Mouse (Mus musculus) ovary, postnatal 10 days (tissue): Measurements from ENCODE around the gene Fuom.

ENCODE experiments used
- DNase-seq: peaks from one replicate; pipeline ENCODE4 v3.0.0; 2022; ENCODE audit warnings: low spot score

Fuom gene

DNA sequence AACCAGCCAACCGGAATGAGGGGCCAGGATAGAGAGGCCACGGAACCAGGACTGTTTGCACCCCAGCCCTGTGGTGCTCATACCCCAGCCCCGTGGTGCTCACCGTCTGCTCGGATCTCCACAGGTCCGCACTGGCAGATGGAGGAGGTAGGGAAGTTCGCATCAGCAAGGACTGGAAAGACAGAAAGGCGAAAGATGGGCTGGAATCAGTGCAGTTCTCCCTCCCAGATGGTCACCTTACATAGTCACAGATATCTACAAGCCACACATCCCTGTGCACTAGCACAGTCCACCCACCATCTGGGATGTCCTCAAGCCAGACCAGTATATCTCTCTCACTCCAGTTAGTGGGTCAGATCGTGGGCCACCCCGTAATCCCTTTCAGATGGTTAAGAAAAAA lies 743 bp downstream of the Fuom start:
- DNase-seq, result no peak

DNA sequence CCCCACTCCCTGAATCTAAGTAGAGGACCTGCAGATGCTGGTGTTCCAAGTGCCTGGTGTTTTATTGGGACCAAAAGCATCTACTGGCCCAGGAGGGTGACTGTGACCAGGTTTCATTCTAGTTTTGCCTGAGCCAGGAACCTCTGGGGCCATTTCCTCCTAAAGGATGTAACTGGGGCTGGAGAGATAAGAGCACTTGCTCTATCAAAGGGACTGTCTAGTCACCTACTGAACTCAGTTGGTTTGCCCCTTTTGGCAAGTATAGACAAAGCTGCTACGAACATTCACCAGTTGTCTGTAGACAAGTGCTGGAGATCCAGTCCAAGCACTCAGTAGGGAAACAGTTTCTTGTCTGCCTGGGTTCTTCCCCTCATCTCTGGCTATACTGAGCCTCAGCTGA lies 3.8 kb downstream of the Fuom start:
- DNase-seq, result no peak

DNA sequence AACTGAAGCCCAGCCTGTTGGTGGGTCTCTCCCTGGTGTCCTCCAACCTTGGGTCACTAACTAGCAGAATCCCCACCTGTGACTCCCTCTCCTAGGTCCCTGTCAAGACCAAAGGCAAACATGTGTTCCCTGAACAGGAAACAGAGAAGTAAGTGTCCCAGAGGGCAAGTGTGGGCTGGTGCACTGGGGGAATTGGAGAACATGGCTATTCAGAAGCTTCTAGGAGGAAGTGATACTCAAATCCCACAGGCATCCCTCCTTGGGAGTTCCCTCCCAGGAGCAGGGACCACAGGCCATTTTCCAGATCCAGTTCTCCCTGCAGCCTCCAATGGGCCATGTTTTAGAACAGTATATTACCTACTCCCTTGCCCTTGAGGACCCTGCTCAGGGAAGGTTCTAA lies 6.2 kb downstream of the Fuom start:
- DNase-seq, result no peak

DNA sequence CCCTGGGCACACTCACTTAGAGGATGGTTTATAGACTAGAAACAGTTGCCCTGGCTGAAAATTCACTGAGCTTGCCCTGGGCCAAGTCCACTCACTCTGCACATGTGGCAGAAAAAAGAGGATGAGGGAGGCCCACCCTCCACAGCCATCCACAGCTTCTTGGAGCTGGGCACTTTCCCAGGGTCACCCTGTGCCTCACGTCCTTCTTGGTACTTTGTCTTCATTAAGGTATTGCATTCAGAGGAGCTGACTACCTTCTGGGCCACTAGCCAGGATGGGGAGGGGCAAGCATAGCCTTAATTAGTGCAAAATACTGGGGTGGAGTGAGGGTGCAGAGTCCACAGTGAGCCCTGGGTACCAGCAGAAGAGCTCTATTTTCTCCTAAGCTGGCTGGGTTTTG lies 6.7 kb downstream of the Fuom start:
- no peak for DNase-seq

DNA sequence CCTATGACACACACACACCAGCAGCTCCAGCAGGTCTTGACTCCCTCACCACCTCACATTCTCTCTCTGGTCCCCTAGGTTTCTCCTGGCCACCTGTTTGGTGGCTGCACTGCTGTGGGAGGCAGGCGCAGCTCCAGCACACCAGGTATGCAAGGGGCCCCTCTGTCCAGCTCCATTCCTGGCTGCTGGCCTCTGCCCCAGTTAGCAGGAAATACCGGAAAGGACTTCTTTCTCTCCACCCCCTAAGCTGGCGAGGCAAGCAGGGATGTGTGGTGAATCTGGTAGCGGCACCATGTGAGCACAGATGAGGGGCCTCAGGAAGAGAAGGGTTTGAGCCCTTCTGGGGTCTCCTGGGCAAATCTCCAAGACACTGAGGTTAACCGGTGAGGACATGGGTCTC lies 7.3 kb downstream of the Fuom start:
- no peak for DNase-seq

DNA sequence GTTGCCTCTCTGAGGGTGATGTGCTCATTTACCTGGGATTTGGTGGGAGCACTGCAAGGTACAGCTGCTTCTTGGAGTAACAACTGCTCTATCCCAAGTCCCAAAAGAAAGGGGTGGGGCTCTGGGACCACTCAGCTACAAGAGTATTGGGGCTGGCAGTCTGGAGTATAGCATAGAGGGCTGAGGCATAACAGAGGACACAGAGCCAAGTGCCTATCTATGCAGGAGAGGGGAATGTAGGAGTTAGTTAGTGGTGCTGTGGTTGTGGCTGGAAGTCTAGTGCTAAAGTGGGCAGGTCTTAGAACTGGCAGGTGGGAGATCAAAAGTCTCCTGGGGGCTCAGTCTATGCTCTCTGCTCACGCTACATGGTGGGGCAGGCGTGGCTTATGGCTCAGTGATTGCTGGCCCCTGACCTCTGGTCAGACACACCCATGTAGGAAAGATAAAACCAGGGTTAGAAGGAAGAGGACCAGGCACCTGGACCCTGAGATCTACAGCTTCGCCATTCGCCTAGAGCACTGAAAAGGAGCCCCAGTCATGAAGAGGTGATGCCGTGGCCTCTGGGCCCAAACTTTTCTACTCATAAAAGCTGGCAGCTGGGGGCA lies 9.2 kb downstream of the Fuom start, which contains the start of gene Prap1:
TSS of gene Prap1 (plus strand) at position 472 of the 605 bp plus-strand sequence.
- DNase-seq, result no peak

DNA sequence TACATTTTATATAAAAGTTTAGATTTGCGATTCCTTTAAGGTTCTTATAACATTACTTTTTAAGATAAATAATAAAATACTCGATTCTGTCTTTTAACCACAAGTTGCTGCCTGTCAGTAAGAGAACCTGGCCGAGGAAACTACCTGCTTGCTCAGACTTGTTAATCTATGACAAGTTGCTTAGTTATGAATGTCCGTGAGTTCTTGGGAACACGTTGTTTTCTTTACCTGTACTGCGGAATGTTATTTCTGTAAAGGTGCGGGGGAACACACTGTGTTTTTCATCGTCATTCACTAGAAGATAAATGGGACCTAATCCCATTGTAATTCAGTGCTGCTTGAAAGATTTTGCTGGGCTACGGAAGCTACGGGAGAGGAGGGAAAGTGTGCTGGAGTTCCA lies 11.6 kb downstream of the Fuom start:
- DNase-seq, result no peak

DNA sequence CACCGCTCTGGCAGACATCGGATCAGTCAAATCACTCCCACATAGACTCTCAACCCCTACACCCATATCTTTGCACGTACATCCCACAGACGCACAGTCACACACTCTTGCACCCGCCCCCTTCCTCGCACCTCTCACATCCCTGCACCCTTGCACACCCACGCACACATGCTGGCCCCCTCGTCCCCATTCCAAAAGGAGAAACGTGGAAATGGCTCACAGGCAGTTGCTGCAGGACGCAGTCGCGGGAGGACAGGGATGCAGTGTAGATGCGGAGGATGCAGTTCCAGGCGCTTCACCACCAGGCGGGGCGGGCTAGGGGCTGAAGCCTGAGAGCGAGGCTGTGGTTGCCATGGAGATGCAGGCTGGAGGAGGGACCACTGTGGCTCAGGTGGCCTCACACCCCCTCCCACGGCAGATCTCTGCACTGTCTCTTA lies 20.0 kb downstream of the Fuom start, which contains the start of gene Caly:
TSS of gene Caly (minus strand) at position 307 of the 437 bp plus-strand sequence.
- no peak for DNase-seq

DNA sequence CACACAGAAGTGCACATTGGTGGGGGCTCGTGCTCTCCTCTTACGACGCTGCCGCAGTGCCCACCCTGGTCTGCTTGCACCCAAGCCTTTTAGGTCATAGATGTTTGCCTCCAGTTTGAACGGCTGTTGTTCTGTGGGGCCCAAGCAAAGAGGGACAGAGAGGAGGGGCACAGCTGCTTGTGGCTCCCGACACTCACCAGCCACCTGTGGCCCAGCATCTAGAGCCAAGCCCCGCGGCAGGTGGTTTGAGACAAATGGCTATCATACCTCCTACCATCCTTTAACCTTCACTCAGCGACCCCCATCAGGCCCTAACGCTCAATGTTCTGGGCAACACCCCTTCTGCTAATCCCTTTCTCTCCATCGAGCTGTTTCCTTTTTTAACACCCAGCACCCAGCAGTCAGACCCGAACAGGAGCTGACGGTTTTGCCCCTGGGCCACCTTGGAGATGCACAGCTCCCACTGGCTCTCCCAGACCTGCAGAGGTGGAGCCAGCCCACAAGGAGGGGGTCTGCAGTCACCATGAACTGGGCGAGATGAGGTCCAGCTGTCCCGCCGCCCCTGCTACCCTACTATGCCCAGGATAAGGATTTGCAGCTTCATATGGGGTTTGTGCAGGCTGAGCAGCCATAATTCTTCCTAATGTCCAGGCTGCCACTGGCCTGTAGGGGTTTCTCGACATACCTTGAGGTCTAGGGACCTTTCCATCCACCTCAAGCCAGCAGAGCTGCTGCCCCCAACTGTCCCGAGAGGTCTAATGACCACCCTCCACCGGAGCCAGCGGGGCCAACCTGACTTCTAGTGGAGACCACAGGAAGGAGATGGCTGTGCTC lies 20.6 kb downstream of the Fuom start:
- no peak for DNase-seq

DNA sequence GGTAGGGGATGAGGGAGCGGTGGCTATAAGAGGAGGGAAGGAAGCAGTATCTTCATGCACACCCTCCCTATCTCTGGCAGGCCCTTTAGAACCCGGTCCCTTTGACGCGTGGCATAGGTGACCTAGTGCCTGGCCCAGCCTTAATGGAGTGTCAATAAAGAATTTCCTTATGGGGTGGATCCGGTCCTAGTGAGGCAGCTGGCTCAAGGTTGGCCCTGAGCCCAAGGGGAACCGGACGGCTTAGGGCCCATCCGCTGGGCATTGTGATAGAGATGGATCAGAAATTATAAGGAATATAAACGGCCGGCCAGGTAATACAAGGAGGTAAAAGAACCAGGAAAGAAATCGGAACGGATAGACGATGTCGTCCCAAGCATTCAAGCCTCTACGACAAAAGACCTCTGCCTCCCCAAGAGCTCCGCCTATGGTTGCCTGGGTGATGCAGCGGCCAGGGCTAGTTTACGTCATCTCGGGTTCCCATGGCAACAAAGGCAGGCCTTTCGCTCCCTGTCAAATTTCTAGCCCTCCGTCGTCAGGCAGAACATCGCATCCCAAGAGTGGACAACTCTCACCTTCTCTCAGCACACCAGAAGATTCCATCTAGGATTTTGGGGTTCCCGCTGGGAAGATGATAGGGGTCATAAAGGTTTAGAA lies 21.6 kb downstream of the Fuom start:
- DNase-seq, result no peak

DNA sequence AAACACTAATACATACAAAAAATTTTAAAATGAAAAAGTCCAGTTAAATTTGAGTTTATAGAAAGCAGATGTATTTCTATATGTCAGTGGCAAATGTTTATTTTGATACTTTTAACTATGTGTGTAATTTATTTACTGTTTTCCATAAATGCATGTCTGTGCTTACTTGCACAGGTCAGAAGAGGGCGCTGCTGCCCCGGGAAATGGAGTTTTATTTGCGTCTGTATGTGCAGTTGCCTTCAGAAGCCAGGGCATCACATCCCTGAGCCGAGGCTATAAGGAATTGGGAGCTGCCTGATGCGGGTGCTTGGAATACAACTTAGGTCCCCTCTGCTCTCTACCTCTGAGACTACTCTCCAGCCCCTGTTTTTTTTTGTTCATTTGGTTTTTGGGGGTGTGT lies 23.5 kb downstream of the Fuom start:
- no peak for DNase-seq

DNA sequence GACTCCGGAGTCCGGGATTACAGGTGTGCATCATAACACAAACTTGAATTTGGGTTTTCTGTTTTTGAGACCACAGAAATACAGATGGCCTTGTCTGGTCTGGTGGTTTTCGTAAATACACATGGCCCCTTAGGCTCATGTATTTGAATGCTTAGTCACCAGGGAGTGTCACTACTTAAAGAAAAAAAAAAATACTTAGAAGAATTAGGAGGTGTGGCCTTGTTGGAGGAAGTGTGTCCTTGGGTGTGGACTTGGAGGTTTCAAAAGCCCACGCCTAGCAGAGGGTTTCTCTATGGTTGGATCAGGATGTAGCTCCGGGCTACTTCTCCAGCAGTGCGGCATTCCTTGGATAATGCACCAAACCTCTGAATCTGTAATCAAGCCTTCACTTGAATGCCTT lies 24.5 kb downstream of the Fuom start:
- no peak for DNase-seq

DNA sequence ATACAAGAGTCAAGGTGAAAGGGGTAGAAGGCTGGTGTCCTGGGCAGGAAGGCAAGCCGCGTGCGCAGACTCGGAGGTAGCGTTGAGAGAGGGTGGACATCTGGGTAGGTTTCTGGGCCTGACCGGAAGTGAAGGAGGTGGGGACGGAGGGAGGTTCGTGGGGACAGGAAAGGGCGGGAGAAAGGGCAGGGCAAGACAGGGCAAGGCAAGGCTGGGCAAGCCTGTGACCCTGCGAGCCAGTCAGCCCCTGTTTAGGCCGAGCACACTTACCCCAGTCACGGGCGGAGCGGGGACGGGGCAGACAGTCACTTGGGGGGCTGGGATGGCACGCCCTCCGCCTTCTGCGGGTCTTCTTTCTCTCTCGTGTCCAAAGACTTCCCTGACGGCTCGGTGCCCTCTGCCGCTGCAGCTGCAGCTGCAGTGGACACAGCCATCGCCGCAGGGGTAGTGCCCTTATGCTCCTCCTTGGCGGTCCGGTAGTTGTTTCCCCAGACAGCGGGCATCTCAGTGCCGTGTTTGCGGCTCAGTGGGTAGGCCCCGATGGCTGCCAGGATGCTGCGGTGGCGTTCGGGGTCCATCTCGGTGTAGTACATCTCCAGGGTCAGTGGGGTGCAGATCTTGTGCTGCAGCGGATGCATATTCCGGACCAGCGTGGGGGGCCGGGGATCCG lies 32.1 kb downstream of the Fuom start:
- no peak for DNase-seq

DNA sequence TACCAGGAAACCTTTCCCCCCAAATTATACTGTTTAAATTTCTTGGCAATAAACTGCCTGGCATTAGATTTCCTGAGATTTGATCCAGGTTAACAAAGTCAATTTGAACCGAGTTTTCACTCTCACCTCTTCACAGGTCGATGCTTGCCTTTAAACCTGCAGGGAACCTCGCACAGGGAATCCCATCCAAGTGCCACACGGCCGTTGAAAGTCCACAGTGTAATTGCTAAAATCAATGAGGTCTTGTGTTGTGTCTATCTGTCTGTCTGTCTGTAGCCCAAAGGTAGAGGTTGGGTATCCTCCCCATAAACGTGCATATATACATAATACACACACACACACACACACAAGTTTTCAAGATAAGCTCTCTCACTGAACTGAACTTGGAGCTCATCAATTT lies 34.8 kb downstream of the Fuom start:
- no peak for DNase-seq

DNA sequence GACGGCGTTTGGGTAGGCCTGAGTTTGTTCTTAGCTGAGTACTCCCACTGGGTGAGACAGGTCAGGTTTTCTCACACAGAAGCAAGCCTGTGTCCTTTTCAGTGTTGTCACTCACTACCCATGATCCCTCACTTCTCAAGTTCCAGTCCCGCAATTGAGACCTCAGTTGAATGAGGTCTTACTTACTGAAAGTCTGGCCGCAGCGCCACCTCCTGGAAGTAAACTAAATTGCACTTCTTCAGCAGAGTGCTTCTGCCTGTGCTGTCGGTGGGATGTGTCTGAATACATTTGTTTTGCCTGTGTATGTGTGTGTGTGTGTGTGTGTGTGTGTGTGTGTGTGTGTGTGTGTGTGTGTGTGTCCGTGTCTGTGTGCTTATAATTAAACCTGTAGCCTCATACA lies 39.1 kb downstream of the Fuom start:
- no peak for DNase-seq

DNA sequence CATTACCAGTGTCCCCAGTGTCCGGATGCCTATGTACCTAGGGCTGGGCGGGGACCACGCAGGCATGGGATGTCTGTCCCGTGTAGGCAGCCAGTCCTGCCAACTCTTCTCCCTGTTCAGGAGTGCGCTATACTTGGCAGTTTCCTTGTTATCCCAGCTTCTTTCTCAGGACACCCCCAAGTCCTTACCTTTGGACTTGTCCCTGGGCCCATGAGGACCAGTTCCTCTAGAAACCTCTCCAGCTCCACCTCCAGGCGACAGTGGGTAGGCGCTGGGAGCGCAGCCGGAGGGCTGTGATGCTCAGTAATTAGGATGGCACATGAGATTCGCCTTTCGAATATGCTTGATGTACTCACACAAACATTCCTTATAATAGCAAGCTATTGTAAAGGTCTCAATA lies 39.9 kb downstream of the Fuom start:
- no peak for DNase-seq

DNA sequence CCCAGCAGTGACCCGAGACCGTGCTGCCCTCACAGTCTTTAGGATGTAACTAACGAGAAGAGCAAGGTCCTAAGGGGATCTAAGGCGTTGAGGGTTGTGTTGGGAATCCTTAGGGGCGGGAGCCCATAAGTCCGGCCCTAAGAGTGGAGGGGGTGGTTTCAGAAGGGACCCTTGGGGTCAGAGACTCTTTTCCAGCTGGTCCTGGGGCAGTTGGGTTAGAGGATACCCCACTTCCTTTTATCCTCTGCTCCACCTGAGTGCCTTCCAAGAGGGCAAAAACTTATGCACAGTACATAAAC lies 40.5 kb downstream of the Fuom start:
- DNase-seq, result no peak

DNA sequence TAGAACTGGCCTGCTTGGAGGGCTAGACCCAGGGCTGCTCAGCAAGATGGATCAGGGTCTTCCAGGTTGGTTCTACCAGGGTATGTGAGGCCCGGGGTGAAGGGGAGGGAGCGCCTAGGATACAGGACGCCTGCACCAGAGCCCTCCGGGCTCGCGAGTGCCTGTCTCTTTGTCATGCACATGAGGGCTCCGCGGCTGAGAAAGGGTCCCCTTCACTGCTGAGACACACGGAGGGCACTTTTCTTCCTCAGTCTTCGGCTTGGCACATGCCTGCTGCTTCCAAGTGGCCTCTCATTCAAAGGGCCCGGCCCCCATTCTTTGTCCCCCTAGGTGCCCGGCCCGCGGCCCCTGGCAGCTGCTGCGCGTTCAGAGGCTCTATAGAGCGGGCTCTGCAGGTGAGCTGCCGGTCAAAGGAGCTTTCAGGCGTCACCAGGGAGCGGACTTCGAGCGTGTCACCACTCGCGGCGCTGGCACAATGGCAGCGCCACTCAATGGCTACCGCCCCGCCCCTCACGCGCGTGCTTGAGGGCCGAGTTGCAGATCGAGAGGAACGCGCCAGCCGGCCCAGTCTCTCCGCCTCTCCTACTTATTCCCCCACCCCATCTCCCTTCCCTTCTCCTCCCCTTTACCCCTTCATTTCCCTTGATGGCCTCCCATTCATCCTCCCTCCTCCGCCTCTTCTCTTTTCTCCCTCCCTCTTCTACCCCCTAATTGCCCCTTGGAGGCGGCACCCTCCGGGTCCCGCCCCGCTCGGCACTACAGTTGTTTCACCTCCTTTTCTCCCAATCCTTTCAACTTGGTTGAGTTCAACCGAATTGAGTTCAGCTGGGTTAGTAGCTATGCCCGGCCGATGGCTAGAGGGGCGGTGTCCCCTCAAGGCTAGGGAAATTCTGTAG lies 41.1 kb downstream of the Fuom start:
- no peak for DNase-seq

DNA sequence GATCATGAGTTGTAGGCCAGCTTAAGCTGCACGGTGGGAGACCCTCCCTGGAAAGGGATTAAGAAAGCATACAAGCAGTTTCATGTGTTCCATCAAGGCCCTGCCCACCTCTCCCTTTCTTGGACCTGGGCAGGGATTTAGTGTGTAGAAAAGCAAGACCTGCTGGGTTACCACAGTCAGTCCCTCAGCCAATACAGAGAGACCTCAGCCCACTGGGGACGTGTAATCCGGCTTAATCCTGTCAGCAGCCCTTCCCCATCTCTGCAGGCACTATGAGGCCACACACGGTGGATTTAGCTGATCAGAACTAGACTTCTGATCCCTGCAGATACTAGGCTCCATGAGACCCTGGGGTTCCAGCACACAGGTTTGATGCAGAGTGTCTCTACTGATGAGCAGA lies 42.6 kb downstream of the Fuom start:
- DNase-seq, result no peak

DNA sequence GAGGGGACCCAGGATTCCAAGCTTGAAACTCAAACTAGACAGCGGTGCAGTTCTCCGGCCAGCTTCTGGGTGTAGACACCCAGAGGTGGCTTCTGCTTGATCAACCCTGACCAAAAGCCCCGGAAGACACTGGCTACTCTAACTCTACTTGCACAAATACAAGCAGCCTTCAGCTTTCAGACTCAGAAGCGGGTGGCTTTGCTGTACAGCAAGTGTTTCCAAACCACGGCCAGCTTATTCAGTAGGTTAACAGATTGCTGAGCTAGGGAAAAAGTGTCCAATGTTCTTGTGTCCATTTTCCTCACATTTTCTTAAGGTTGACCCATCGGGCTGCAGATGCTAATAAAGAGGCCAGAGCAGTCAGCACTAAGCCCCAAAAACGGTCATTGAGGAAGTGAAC lies 43.7 kb downstream of the Fuom start:
- DNase-seq, result no peak
